In genomic region chr1:74183006-74183405, GRCm38 (mm10) we compare ENCODE assay signal across 23 mouse cellular contexts. TPM values are rescaled to one million over a fixed set of nuclear protein-coding genes. Genes with fewer than 3 reads are reported as not detected.
DNase-seq lines count a peak whose midpoint lies in the region; ATAC-seq and TF ChIP-seq lines count a peak whose summit lies in the region.
"Had no signal": no experiment of that assay in that cellular context is flagged by ENCODE, and none has a peak within 500 bp of the region (broad histone marks: within the 10 kb centered on the region; RNA-seq: fewer than 3 reads in every experiment).

No protein-coding gene starts in this region.

- TF ChIP-seq POLR2A in testis, adult 2 months (IDR thresholded peaks at IDR 0.05; ENCODE audit: control insufficient read depth, low read depth, low read length), result no peak

- no peak overlapping the region for H3K4me3 ChIP-seq in testis, adult 2 months (ENCODE audit: control insufficient read depth, low read depth, low read length)
- H3K4me3 ChIP-seq in stomach, postnatal 0 days (ENCODE audit: low read depth, low read length), result no peak overlapping the region
- H3K4me3 ChIP-seq: gastrocnemius, adult 2 months; hindbrain, embryonic 13.5 days; left cerebral cortex, adult 2 months; limb, embryonic 12.5 days; lung, embryonic 15.5 days; midbrain, embryonic 15.5 days had no signal

- WGBS in stomach, postnatal 0 days, result 58% methylated on average over 2 of the region's 2 CpGs

- no peak overlapping the region for H3K27ac ChIP-seq in testis, adult 2 months (ENCODE audit: control insufficient read depth, insufficient read depth, low read depth, low read length)
- H3K27ac ChIP-seq in stomach, postnatal 0 days (replicated peaks), result no peak overlapping the region
- H3K27ac ChIP-seq: gastrocnemius, adult 2 months; hindbrain, embryonic 13.5 days; left cerebral cortex, adult 2 months; limb, embryonic 12.5 days; lung, embryonic 15.5 days; midbrain, embryonic 15.5 days had no signal

- H3K9ac ChIP-seq in stomach, postnatal 0 days (ENCODE audit: low read length), result no peak overlapping the region
- H3K9ac ChIP-seq: hindbrain, embryonic 13.5 days; limb, embryonic 12.5 days; lung, embryonic 15.5 days; midbrain, embryonic 15.5 days had no signal

- TF ChIP-seq EP300 in stomach, postnatal 0 days (optimal IDR thresholded peaks at IDR 0.05), result no peak

- no peaks in the 10 kb centered on the region for H3K36me3 ChIP-seq in testis, adult 2 months (ENCODE audit: control insufficient read depth, insufficient read depth, low read length)
- no peaks in the 10 kb centered on the region for H3K36me3 ChIP-seq in stomach, postnatal 0 days (ENCODE audit: control insufficient read depth, insufficient read depth, low read length)
- H3K36me3 ChIP-seq: G1E; hindbrain, embryonic 13.5 days; limb, embryonic 12.5 days; lung, embryonic 15.5 days; midbrain, embryonic 15.5 days had no signal

- H3K4me1 ChIP-seq in testis, adult 2 months (ENCODE audit: control insufficient read depth, insufficient read depth, low read length), result no peaks in the 10 kb centered on the region
- no peaks in the 10 kb centered on the region for H3K4me1 ChIP-seq in stomach, postnatal 0 days (replicated peaks; ENCODE audit: control insufficient read depth, insufficient read depth)
- H3K4me1 ChIP-seq: hindbrain, embryonic 13.5 days; midbrain, embryonic 15.5 days had no signal

- no peaks in the 10 kb centered on the region for H3K9me3 ChIP-seq in stomach, postnatal 0 days (ENCODE audit: control insufficient read depth, low read length)
- H3K9me3 ChIP-seq: G1E; hindbrain, embryonic 13.5 days; limb, embryonic 12.5 days; lung, embryonic 15.5 days; midbrain, embryonic 15.5 days had no signal

- no peak for ATAC-seq in CD4-positive, CD25-positive, alpha-beta regulatory T cell, adult 4 months
- ATAC-seq in stomach, postnatal 0 days (ENCODE audit: low FRiP score, low TSS enrichment), result no peak
- ATAC-seq: midbrain, embryonic 15.5 days had no signal

- no peak overlapping the region for H3K4me2 ChIP-seq in stomach, postnatal 0 days (replicated peaks; ENCODE audit: low read depth)
- H3K4me2 ChIP-seq: hindbrain, embryonic 13.5 days; limb, embryonic 12.5 days; lung, embryonic 15.5 days; midbrain, embryonic 15.5 days had no signal

- TF ChIP-seq CTCF in testis, adult 2 months (IDR thresholded peaks at IDR 0.05; ENCODE audit: control insufficient read depth, insufficient read depth, insufficient replicate concordance, low read depth, low read length), result 0 out of 2 replicates have a peak, but pooled peaks have one; percentile 15
- TF ChIP-seq CTCF in stomach, postnatal 0 days (IDR thresholded peaks at IDR 0.05; ENCODE audit: low read depth), result peak; percentile 39

- DNase-seq in CD4-positive, CD25-positive, alpha-beta regulatory T cell, adult 2 months (ENCODE audit: low read depth, low spot score), result peak; percentile 17
- peak; percentile 27 to 46 for DNase-seq in kidney, postnatal 36 days
- no peak for DNase-seq in kidney, adult 11 months
- DNase-seq in testis, postnatal 14 days (ENCODE audit: low spot score), result no peak
- no peak for DNase-seq in stomach, postnatal 0 days (ENCODE audit: low spot score)
- DNase-seq in layer of hippocampus, adult 8-10 months (ENCODE audit: low spot score in 2 of 2), result no peak
- DNase-seq: adrenal gland, postnatal 14 days; cerebellum, postnatal 10 days; gastrocnemius, adult 2 months; heart, adult 18-20 months; heart, postnatal 14 days; kidney, adult 18-20 months; right cerebral cortex, adult 18-20 months had no signal

- H3K27me3 ChIP-seq in testis, adult 2 months (ENCODE audit: control insufficient read depth, insufficient read depth, low read length), result no peaks in the 10 kb centered on the region
- no peaks in the 10 kb centered on the region for H3K27me3 ChIP-seq in stomach, postnatal 0 days (ENCODE audit: control insufficient read depth, insufficient read depth, low read length)
- H3K27me3 ChIP-seq: hindbrain, embryonic 13.5 days; limb, embryonic 12.5 days; lung, embryonic 15.5 days; midbrain, embryonic 15.5 days had no signal

RNA-seq across cellular contexts. Expression of gene Cxcr1, which starts 11.4 kb away (rescaled TPM):
- polyA plus RNA-seq in CD4-positive, CD25-positive, alpha-beta regulatory T cell, adult 4 months (2017; shearing (Covaris generic)), result not detected
- polyA plus RNA-seq in testis, adult 2 months (2012; rRNA removed), result not detected in 2 replicates
- 0.08 TPM in 1 of 2 replicates, not detected in the other for polyA plus RNA-seq in stomach, postnatal 0 days (2015; fragmentation: Nextera tagmentation; extraction: Ambion mirVana)
- total RNA-seq in layer of hippocampus, adult 8-10 months (2022), result under 1 TPM in 1 of 4 experiments, not detected in 3; 0.34 TPM
- total RNA-seq: adrenal gland, postnatal 14 days; gastrocnemius, adult 2 months; heart, adult 18-20 months; heart, postnatal 14 days; left cerebral cortex, adult 2 months had no signal
- polyA plus RNA-seq: embryonic facial prominence, embryonic 14.5 days; G1E; hindbrain, embryonic 13.5 days; limb, embryonic 12.5 days; lung, embryonic 15.5 days; midbrain, embryonic 15.5 days; thymus, postnatal 0 days had no signal

RNA-seq across cellular contexts. Expression of gene Cxcr2, which starts 29.2 kb away (rescaled TPM):
- polyA plus RNA-seq in CD4-positive, CD25-positive, alpha-beta regulatory T cell, adult 4 months (2017; shearing (Covaris generic)), result not detected
- polyA plus RNA-seq in testis, adult 2 months (2012; rRNA removed), result not detected in 2 replicates
- polyA plus RNA-seq in stomach, postnatal 0 days (2015; fragmentation: Nextera tagmentation; extraction: Ambion mirVana), result 0.15 and 0.18 TPM in 2 replicates
- not detected for total RNA-seq in layer of hippocampus, adult 8-10 months (2022)
- total RNA-seq: left cerebral cortex, adult 2 months had no signal
- polyA plus RNA-seq: G1E had no signal

RNA-seq across cellular contexts. Expression of gene Arpc2, which starts 52.9 kb away (rescaled TPM):
- 100 to 1,000 TPM; 614 to 635 TPM for polyA plus RNA-seq in CD4-positive, CD25-positive, alpha-beta regulatory T cell, adult 4 months (2017; shearing (Covaris generic))
- 98.3 and 107 TPM in 2 replicates for polyA plus RNA-seq in testis, adult 2 months (2012; rRNA removed)
- polyA plus RNA-seq in stomach, postnatal 0 days (2015; fragmentation: Nextera tagmentation; extraction: Ambion mirVana), result 585 and 595 TPM in 2 replicates
- 100 to 1,000 TPM; 324 to 350 (median 341) TPM for total RNA-seq in layer of hippocampus, adult 8-10 months (2022)

RNA-seq across cellular contexts. Expression of gene Rufy4, which starts 57.7 kb away (rescaled TPM):
- not detected for polyA plus RNA-seq in CD4-positive, CD25-positive, alpha-beta regulatory T cell, adult 4 months (2017; shearing (Covaris generic))
- 0.40 and 0.42 TPM in 2 replicates for polyA plus RNA-seq in testis, adult 2 months (2012; rRNA removed)
- polyA plus RNA-seq in stomach, postnatal 0 days (2015; fragmentation: Nextera tagmentation; extraction: Ambion mirVana), result 0.13 and 0.19 TPM in 2 replicates
- under 1 TPM in 1 of 4 experiments, not detected in 3; 0.25 TPM for total RNA-seq in layer of hippocampus, adult 8-10 months (2022)
- polyA plus RNA-seq: G1E had no signal

RNA-seq across cellular contexts. Expression of gene Tns1, which starts 58.8 kb away (rescaled TPM):
- 10 to 100 TPM; 19.0 to 40.5 TPM for polyA plus RNA-seq in CD4-positive, CD25-positive, alpha-beta regulatory T cell, adult 4 months (2017; shearing (Covaris generic))
- polyA plus RNA-seq in testis, adult 2 months (2012; rRNA removed), result 422 and 427 TPM in 2 replicates
- polyA plus RNA-seq in stomach, postnatal 0 days (2015; fragmentation: Nextera tagmentation; extraction: Ambion mirVana), result 28.8 and 32.7 TPM in 2 replicates
- total RNA-seq in layer of hippocampus, adult 8-10 months (2022), result 10 to 100 TPM; 44.4 to 54.8 (median 47.4) TPM

Comparison
In these comparisons a context has a peak if more than half of its experiments do, and no peak if none do; other contexts are left out.
1. DNase-seq: peak in CD4-positive, CD25-positive, alpha-beta regulatory T cell, adult 2 months (single experiment) and kidney, postnatal 36 days (2 of 2); none in kidney, adult 11 months (single experiment), testis, postnatal 14 days (single experiment), stomach, postnatal 0 days (single experiment) and layer of hippocampus, adult 8-10 months (0 of 2).